Mouse (Mus musculus): ENCODE measurements around the gene Lef1. TPM values are rescaled to one million over a fixed set of nuclear protein-coding genes. Genes with fewer than 3 reads are reported as not detected.

Lef1 gene
- total RNA-seq, 2 experiments from 2014 or later: 0.23 to 47.8 TPM

DNA sequence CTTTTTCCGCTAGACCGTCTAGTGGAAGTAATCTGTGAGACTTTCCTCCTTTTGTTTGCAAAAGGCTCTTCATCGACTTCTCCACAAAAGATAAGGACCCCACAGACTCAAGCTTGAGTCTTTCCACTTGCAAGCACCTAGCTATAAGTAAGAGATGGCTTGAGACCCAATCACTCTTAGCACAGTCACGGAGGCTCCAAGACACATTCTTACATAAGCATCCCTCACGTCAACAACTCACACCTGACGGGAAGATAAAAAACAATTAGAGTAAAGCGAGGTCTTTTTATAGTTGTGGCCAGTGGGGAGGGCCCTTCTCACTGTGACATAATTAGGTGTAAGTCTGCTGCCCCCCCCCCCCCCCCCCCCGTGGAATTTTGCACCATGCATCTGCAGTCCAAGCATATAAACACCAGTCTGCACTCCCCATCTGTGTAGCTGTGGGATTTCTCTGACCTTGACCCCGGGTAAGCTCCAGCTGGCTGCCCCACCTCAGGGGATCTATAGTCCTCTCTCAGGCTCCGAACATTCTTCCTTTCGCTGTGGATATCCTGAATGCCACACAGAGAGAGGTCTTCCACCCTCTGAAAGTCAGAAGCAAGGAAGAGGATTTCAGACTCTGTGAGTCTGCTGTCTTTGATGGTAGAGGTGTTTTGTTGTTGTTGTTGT lies 61.2 kb downstream of the Lef1 start:
- no peak for ATAC-seq (replicated peaks; ENCODE audit: low FRiP score, low TSS enrichment, poor library complexity, severe bottlenecking)

DNA sequence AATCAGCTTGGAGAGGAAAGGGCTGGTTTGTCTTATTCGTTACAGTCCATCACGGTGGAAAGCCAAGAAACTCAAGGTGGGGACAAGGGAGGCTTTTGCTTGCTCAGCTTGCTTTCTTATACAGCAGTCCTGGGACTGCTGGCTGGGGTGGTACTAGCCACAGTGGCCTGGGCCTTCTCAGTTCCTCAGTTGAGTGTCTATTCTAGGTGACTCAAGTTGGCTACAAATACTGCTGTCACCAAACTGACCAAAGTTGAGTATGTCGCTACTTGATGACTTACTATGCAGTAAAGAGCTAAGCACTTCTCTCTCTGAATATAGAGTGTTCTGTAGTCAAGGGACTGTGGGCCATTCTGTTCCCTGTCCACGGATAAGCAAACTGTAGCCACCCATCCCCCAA lies 62.0 kb downstream of the Lef1 start:
- no peak for ATAC-seq (replicated peaks; ENCODE audit: low FRiP score, low TSS enrichment, poor library complexity, severe bottlenecking)

DNA sequence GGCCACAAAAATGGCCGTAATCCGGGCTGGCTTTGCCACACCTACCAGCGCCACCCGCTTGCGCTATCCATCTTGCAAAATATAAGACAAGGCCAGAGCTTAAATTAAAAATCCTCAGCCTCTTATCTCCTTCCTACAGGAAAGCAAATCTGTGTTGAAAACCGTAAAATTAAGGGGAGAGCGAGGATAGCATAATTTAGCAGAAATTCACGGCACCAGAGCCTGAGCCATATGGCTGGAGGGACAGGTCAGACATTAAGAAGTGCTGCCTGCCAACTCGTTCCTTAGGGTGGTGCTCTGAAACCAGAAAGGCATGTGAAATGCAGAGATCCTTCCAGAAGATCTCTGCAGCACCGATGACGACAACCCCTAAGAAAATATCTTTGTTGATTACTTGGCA lies 70.7 kb downstream of the Lef1 start:
- ATAC-seq (replicated peaks; ENCODE audit: low FRiP score, low TSS enrichment, poor library complexity, severe bottlenecking): no peak

DNA sequence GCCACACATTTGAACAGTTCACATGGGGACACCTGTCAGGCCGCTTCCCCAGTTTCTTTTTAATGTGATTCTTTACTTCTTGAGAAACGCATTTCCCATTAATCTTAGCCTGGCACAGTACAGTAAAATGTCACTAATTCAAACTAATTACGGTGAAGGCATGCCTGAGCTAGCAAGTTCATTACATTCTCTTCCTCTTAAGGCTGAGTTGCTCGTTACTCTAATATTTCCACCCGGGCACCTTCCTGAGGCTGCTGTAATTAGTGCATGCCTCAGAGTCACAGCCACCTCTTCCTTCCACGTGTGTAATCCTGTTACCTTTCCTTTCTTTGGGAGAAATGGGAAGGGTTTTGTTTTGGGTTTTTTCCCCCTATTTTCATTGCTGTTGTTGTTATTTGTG lies 71.9 kb downstream of the Lef1 start:
- no peak for ATAC-seq (replicated peaks; ENCODE audit: low FRiP score, low TSS enrichment, poor library complexity, severe bottlenecking)

DNA sequence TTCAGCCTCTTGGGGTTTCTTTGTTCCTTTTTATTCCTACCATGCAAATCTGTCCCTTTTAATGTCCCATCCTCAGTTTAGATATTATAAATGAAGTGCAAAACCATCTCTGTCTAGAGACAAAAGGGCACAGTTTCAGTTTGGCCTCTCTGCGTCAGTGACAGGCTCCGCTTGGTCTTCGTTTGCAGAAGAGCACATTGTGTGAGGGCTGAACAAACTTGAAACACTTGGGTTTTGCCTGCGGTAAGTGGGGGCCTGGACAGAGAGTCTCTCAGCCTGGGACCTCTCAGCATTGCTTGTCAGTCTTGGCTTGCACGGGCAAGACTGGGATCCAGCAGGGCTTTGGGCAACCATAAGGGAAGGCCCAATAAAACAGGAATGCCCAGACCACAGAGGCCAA lies 75.9 kb downstream of the Lef1 start:
- ATAC-seq (replicated peaks; ENCODE audit: low FRiP score, low TSS enrichment, poor library complexity, severe bottlenecking): no peak

DNA sequence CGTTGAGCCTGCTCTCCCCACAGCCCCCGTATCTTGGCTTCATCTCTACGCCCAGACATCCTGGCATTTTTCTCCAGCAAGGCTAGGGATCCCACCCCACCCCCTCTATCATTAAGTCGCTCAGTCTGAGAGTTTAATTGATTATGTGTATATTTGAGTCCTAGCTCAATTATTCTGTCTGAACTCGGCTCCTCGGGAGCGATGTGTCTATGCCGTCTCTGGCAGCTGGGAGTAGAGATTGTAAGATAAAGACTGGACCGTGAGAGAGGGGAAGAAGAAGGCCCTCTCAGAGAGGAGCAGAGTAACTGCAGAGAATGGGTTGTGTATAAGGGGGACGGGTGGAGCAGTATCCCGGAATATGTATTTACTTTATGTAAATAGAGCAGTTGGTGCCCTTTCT lies 80.0 kb downstream of the Lef1 start:
- no peak for ATAC-seq (replicated peaks; ENCODE audit: low FRiP score, low TSS enrichment, poor library complexity, severe bottlenecking)

DNA sequence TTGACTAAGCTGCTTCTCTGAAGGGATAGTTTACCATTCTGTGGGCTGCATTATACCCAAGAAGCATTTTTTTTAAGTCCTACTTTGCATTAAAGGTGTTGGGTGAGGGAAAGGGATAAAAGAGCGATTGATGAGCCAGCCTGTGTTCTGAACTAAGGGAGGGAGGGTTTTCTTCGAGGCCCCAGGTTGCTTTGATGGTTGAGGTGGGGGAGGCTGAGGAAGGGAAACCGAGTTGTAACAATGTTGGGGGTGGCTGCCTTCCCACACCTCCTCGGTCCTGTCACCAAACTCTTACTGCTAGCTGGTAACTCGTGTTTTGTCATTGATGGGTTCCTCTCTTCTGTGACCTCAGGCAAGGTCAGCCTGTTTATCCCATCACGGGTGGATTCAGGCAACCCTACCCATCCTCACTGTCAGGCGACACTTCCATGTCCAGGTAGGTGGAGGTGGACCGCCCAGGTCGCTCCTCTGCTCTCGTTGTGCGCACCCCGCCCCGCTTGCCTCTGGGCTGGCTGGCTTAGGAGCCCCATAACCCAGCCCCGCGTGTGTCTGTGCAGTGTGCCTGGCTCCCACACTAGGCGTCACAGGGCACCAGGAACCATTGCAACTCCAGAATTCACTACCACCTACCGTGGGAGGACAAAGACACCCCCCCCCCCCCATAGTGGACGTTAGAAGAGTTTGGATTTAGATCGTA lies 80.5 kb downstream of the Lef1 start:
- no peak for ATAC-seq (replicated peaks; ENCODE audit: low FRiP score, low TSS enrichment, poor library complexity, severe bottlenecking)

DNA sequence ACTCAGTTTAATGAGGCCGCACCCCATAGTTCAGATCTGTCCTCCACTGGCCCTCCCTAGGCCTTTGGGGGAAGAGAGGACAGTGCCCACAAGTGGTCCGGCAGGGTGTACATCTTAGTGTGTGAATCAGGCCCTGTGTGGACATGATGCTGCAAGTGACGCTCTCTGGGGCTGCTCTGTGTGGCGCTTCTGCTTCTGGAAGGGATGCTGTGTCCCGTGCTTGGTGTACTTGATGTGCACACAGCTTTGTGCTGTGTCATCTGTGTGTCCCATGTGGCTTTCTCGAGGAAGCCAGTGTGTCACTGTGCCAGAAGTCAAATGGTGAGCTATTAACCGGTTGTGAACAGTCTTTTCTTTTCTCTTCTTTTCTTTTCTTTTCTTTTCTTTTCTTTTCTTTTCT lies 81.2 kb downstream of the Lef1 start:
- no peak for ATAC-seq (replicated peaks; ENCODE audit: low FRiP score, low TSS enrichment, poor library complexity, severe bottlenecking)

DNA sequence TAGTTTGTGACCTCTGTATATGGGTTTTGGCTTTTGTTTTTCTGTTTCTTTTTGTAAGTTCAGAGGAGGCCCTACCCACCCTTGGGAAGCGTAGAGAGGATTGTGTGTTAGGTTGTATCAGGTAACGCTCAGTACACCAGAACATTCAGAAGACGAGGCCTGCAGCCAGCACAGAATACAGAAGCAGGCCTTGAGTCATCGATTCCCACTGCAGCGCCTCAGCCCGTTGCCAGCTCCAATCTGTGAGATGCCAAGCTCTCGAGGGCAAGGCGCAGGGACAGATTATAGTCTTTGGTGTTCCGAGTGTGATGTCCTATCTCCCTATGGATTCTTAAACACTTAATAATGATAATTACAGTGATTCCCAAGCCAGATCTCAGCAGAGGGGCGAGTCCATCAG lies 85.8 kb downstream of the Lef1 start:
- ATAC-seq (replicated peaks; ENCODE audit: low FRiP score, low TSS enrichment, poor library complexity, severe bottlenecking): no peak

DNA sequence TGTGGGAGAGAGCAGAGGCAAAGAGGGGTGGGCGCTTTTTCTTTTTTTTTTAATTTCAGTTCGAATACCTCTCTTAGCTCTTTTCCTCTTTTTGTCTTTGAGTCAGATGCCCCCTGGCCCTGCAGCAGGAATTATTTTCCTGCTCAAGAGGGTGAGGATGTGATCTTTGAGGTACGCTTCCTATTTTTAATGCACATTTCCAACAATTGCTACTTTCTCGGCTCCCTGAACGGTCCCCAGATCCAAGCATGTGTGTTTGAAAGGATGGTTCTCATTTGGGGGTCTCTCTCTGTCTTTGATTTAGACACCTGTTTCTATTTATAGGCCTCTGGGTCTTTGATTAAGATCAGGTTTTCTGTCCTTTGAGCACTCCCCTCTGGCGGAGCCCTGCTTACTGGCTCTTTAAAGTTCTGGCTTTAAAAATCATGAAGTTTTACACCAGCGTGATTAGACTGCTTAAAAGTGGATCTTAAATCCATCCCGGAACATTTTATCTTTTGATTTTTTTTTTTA lies 86.3 kb downstream of the Lef1 start:
- ATAC-seq (replicated peaks; ENCODE audit: low FRiP score, low TSS enrichment, poor library complexity, severe bottlenecking): no peak

DNA sequence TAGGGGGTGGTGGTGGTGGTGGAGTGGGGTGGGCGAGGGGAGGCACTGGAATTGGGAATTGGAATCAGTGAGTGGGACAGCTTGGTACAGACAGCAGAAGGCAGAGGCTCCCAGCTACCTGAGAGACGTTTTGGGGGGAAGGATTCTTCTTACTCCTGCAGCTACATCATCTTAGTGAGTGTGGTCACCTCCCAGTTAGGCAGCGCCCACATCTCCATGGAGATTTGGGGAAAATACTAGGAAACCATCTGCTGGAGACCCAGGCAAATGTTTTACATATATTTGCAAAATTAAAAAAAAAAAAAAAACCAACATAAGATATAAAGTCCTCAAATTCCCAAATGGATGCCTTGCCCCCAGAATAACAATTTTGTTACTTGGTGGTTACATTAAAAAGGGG lies 88.7 kb downstream of the Lef1 start:
- ATAC-seq (replicated peaks; ENCODE audit: low FRiP score, low TSS enrichment, poor library complexity, severe bottlenecking): no peak

DNA sequence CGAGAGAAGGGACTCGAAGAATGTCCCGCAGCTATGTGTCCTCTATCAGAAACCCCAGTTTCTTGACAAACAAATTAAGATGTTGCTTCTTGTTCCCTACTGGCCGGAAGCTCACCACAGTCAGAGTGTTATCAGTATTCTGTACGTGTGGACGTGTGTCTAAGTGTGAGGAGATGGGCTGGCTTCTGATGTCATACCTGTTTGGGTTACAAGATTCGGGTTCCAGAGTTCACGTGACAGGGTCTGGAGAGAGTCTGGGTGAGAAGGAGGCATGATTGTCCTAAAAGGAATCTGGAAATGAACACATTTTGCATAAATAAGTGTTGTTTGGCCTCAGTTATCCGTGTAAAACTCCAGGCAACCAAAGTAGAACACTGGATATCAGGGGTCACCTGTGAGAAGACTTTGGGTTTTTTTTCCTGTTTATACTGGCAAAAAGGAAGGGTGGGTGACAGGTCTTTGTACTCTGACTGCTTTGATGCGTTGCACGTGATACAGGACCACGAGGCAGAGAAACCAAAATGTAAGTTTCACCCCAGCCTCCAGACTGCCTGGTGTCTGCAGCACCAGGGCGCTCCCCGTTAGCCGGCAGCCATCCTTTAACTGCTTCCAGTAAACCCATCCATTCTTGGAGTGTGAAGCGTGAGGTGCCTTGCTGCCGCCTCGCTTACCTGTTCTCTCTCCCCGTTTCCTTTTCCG lies 89.5 kb downstream of the Lef1 start:
- no peak for ATAC-seq (replicated peaks; ENCODE audit: low FRiP score, low TSS enrichment, poor library complexity, severe bottlenecking)

DNA sequence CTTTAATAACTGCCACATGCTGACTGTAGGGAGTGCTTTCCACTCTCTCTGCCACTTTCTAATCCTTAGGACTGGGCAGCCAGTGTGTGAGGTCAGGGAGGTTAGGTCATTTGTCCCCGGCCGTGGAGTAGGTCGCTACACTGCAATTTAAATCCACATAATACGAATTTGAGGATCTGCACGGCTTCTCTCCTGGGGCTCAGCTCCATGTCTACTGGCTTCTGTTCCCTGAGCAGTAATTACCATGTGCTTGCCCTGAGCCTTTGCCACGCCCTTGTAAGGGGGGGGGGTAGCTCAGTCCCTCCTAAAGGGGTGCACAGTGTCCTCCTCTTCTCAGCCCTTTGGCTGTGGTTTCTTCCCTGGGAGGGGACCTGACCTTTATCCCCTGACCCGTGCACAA lies 92.0 kb downstream of the Lef1 start:
- no peak for ATAC-seq (replicated peaks; ENCODE audit: low FRiP score, low TSS enrichment, poor library complexity, severe bottlenecking)

DNA sequence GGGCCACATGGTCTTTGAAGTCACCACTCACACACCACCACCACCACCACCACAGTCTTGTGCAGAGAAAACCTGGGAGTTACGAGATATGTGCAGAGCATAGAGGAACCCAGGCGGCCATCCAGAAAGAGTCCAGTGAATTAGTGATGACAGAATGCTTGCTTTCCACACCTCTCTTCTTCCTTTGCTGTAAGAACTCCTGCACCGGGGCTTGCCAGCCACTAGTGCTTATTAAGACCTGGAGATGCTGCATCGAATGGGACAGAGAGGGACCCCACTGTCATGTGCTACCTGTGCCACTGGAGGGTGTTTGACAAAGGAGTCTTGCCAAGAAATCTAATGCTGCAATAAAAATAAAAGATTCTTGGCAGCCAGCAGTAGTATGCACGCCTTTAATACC lies 97.6 kb downstream of the Lef1 start:
- no peak for ATAC-seq (replicated peaks; ENCODE audit: low FRiP score, low TSS enrichment, poor library complexity, severe bottlenecking)

DNA sequence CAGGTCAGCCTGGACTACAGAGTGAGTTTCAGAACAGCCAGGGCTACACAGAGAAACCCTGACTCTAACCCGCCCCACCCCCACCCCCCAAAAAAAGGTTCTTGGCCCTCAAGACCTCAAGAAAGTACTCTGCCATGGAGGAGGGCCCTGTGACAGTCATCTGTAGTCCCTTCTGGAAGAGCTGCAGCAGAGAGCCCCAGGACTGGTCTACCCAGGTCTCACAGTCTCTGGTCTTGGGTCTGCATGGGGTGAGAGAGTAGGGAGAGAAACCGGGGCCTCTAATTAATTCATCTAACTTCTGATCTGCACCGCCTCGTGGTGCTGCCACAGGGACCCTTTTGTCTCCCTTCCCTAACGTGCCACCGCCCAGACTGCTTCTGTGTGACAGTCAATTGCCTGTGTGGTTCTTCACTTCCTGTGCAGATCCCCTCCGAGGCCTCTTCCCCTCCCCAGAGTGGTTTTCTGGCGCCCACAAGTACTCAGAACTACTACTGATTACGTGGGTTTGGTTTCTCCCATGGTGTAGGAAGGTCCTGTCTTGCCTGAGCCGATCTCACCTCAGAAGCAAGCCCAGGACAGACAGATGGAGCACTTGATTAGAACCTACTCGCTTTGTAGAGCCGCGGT lies 98.1 kb downstream of the Lef1 start:
- peak; percentile 78 for ATAC-seq (replicated peaks; ENCODE audit: low FRiP score, low TSS enrichment, poor library complexity, severe bottlenecking)

DNA sequence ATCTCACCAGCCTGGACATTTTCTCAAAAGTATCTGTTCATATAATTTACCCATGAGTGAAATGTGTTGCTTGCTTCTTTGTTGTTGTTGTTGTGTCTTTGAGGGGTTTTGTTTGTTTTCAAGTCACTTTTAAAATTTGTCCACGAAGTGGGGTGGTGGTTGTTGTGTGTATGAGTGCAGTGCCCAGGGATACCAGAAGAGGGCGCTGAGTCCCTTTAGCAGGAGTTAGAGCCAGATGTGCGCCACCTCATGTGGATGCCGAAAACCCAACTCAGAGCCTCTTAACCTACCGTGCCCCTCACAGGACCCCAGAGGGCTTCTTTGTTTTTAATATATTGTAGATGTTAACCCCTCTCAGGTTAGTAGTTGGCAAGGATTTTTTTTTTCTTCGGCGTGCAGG lies 101.9 kb downstream of the Lef1 start:
- no peak for ATAC-seq (replicated peaks; ENCODE audit: low FRiP score, low TSS enrichment, poor library complexity, severe bottlenecking)

DNA sequence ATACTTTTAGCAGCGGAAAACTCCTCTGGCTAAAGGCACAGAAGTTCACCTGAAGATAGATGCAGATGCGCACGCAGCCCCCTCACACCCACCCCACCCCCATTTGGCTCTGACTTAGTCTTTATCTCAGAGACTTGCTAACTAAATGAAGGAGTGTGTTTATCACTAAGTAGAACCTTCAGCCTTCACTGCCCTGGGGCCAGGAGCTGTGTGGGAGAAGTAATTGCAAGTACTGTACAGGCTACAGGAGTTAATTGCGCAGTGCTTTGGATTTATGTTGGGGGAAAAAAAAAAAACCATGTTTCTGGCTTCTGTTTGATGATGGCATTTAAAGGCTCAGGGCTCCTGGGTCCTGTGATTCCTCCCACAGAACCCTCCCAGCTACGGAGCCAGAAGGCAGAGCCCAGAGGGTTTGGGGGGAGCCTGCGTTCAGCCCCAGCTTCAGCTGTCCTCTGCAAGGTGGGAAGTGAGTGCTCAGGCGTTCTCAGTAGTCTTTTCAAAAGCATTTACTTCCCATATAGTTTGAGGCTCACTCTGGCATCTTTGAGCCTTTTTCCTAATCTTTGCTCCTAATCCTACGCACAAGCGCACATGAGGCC lies 103.9 kb downstream of the Lef1 start:
- no peak for ATAC-seq (replicated peaks; ENCODE audit: low FRiP score, low TSS enrichment, poor library complexity, severe bottlenecking)

DNA sequence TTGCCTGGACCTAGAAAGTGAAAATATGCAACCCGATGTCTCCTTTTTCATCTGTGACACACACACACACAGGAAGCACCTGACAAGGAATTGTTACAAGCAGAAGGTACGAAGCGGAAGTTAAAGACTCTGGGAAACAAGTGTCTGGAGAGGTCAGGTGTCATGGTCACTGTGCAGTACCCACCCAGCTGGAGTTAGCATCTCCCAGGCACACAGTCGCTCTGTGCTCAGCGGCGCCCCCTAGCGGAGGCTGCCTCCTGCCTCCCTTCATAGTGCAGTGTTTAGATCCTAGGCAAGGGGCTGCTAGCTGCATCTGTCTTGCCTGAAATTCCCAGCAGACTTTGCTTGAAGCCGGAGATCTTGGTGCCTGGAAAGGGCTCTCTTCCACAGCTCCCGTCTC lies 104.6 kb downstream of the Lef1 start:
- ATAC-seq (replicated peaks; ENCODE audit: low FRiP score, low TSS enrichment, poor library complexity, severe bottlenecking): peak; percentile 68

DNA sequence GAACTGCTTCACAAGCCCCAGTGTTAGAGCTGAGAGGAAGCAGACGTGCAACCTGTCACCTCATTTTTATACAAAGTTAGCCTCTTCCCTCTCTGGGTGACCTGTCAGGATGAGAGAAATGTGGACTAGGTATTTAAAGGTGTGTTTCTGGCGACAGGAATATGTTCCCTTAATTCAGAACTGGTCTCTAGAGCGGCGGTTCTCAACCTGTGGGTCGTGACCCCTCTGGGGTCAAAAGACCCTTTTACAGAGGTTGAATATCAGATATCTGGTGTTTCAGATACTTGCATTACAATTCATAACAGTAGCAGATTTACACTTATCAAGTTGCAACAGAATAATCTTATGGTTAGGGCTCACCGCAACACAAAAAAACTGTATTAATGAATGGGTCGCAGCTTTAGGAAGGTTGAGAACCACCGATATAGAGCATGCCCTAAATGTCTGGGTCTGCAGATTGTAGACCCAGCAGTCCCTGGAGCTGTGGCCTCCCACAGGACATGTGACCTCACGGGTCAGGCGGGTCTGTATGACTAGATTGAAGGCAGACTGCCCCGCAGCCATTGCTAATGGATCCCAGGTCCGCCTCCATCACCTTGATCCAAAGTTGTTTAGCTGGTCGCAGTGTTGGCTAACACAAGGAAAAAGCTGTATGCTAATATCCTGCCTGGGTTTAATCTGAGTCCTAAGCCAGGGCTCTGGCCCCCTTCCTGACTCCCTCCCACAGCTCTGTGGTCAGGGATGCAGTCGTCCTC lies 108.5 kb downstream of the Lef1 start:
- ATAC-seq (replicated peaks; ENCODE audit: low FRiP score, low TSS enrichment, poor library complexity, severe bottlenecking): no peak

All from megakaryocyte-erythroid progenitor cell, adult 5-6 weeks (primary cell).